Mouse (Mus musculus): ENCODE results near the gene Slfn4.
"Not testable (repeated sequence)": the region's sequence is repeated elsewhere in the genome, so short reads cannot be mapped to it uniquely, and the experiment has no call there.

Gene Slfn4

GRCm38 (mm10) chr11:83174948-83175539 is at the start of gene Slfn4:
Slfn4 (plus strand) TSS chr11:83175186.
- DNase-seq: no peak

- not testable (repeated sequence) for DNase-seq
These were observed 49.4 kb upstream of the Slfn4 start for GRCm38 (mm10) chr11:83125633-83126032.

GRCm38 (mm10) chr11:83137253-83137652 is 37.7 kb upstream of the Slfn4 start:
- DNase-seq: not testable (repeated sequence)

- not testable (repeated sequence) for DNase-seq
These were observed 26.0 kb upstream of the Slfn4 start for GRCm38 (mm10) chr11:83148939-83149338.

GRCm38 (mm10) chr11:83191134-83191893 is 16.3 kb downstream of the Slfn4 start, which contains the start of gene Slfn3:
Slfn3 (plus strand) TSS chr11:83191330.
- DNase-seq: peak; percentile 29

GRCm38 (mm10) chr11:83192001-83192400 is 17.0 kb downstream of the Slfn4 start:
- DNase-seq: peak; percentile 3

- no peak for DNase-seq
These were observed 30.0 kb downstream of the Slfn4 start for GRCm38 (mm10) chr11:83205002-83205401.

GRCm38 (mm10) chr11:83216119-83216518 is 41.1 kb downstream of the Slfn4 start:
- no peak for DNase-seq

- no peak for DNase-seq
These were observed 46.4 kb downstream of the Slfn4 start for GRCm38 (mm10) chr11:83221328-83221877.

- DNase-seq: no peak
These were observed 48.4 kb downstream of the Slfn4 start for GRCm38 (mm10) chr11:83223367-83223766.

- not testable (repeated sequence) for DNase-seq
These were observed 48.8 kb downstream of the Slfn4 start for GRCm38 (mm10) chr11:83223793-83224192.

- no peak for DNase-seq
These were observed 49.2 kb downstream of the Slfn4 start for GRCm38 (mm10) chr11:83224217-83224616.

GRCm38 (mm10) chr11:83224750-83225149 is 49.8 kb downstream of the Slfn4 start:
- no peak for DNase-seq

GRCm38 (mm10) chr11:83225371-83225960 is 50.5 kb downstream of the Slfn4 start:
- DNase-seq: no peak

GRCm38 (mm10) chr11:83227926-83228723 is 53.1 kb downstream of the Slfn4 start:
- no peak for DNase-seq

GRCm38 (mm10) chr11:83230966-83231365 is 56.0 kb downstream of the Slfn4 start:
- no peak for DNase-seq

GRCm38 (mm10) chr11:83233621-83234020 is 58.6 kb downstream of the Slfn4 start:
- DNase-seq: not testable (repeated sequence)

- DNase-seq: not testable (repeated sequence)
These were observed 62.4 kb downstream of the Slfn4 start for GRCm38 (mm10) chr11:83237390-83237789.

GRCm38 (mm10) chr11:83238389-83238788 is 63.4 kb downstream of the Slfn4 start:
- DNase-seq: no peak

GRCm38 (mm10) chr11:83239811-83240210 is 64.8 kb downstream of the Slfn4 start:
- no peak for DNase-seq
